Mouse (Mus musculus): ENCODE measurements around the gene Gm1123. TPM values are rescaled to one million over a fixed set of nuclear protein-coding genes. Genes with fewer than 3 reads are reported as not detected.

Gm1123 gene
- polyA plus RNA-seq, 1 experiment from 2014 or later = not detected

DNA sequence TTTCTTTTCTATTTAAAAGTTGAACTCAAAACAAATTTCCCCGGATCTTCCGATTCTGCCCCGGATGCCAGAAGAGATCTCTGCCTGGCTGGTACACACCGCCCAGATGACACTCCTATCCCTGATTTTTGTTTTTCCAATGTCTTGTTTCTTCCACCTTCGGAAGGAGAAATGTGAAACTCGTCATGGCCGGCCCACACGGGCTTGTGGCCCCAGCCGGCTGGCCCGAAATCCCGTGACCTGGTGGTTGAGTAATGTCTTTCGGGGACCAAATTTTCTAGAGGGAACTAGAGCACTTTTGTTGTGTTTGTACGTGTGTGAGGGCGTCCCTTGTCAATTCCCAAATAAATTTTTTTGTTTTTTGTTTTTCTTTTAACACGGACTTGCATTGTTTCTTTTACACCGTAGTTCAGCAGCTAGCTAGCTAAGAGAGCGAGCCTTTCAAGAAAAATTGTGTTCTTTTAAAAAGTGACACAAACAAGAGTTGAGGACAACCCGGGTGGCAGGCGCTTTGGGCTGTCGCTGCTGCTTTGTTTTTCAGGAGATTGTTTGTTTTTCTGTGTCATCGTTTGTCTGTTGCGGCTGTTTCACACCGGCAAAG lies 77.7 kb downstream of the Gm1123 start:
- WGBS = 1% methylated on average over 23 of the region's 23 CpGs
- no peak overlapping the region for H3K4me3 ChIP-seq (ENCODE audit: low read depth, low read length)
- no peaks in the 10 kb centered on the region for H3K36me3 ChIP-seq (ENCODE audit: control insufficient read depth, insufficient read depth, low read length)
- H3K4me2 ChIP-seq (replicated peaks; ENCODE audit: low read depth, low read length) = no peak overlapping the region; the same call in 1 of the 2 replicates
- H3K27me3 ChIP-seq (ENCODE audit: control insufficient read depth, insufficient read depth, low read length) = peaks cover 88% of the 10 kb centered on the region
- peaks cover 9% of the 10 kb centered on the region; the same call in 1 of the 2 replicates for H3K4me1 ChIP-seq (replicated peaks; ENCODE audit: control insufficient read depth, insufficient read depth, low read length)
- ATAC-seq (ENCODE audit: low FRiP score) = no peak
- H3K9ac ChIP-seq (ENCODE audit: low read depth, low read length) = no peak overlapping the region
- DNase-seq (ENCODE audit: low spot score) = peak; percentile 60
- no peak overlapping the region for H3K27ac ChIP-seq (ENCODE audit: low read depth, low read length)
- H3K9me3 ChIP-seq (ENCODE audit: control insufficient read depth, low read length) = no peaks in the 10 kb centered on the region

Other genes starting within 250 kb of the Gm1123 start
- gene Prr23a1, start 193.2 kb downstream of the Gm1123 start, polyA plus RNA-seq (2014; fragmentation: Nextera tagmentation; extraction: Ambion mirVana) = not detected in 2 replicates
- gene Prr23a2, start 179.2 kb downstream of the Gm1123 start, polyA plus RNA-seq (2014; fragmentation: Nextera tagmentation; extraction: Ambion mirVana) = not detected in 2 replicates
- not detected in 2 replicates for gene Prr23a3, start 170.9 kb downstream of the Gm1123 start, polyA plus RNA-seq (2014; fragmentation: Nextera tagmentation; extraction: Ambion mirVana)
- gene 7420426K07Rik, start 132.6 kb downstream of the Gm1123 start, polyA plus RNA-seq (2014; fragmentation: Nextera tagmentation; extraction: Ambion mirVana) = not detected in 2 replicates
- 1.0 and 1.3 TPM in 2 replicates for gene Foxl2, start 80.4 kb downstream of the Gm1123 start, polyA plus RNA-seq (2014; fragmentation: Nextera tagmentation; extraction: Ambion mirVana)
- 92.0 and 96.3 TPM in 2 replicates for gene Faim, start 49.3 kb downstream of the Gm1123 start, polyA plus RNA-seq (2014; fragmentation: Nextera tagmentation; extraction: Ambion mirVana)
- 1.5 and 2.2 TPM in 2 replicates for gene Pik3cb, start 104.9 kb upstream of the Gm1123 start, polyA plus RNA-seq (2014; fragmentation: Nextera tagmentation; extraction: Ambion mirVana)
- not detected in 2 replicates for gene Faiml, start 201.5 kb upstream of the Gm1123 start, polyA plus RNA-seq (2014; fragmentation: Nextera tagmentation; extraction: Ambion mirVana)
- 48.5 and 51.0 TPM in 2 replicates for gene Cep70, start 207.7 kb upstream of the Gm1123 start, polyA plus RNA-seq (2014; fragmentation: Nextera tagmentation; extraction: Ambion mirVana)